Mouse (Mus musculus) c-Kit-positive CD71-negative TER-119-negative erythroid progenitor cells, embryonic 14.5 days (primary cell): ENCODE measurements around the gene Ptpru.
A peak's percentile ranks its signal among the peaks of the same experiment; 100 is the strongest.

ENCODE experiments used
- DNase-seq: peaks from one replicate; pipeline ENCODE4 v3.0.0-alpha.2; 2013; ENCODE audit warnings: low read depth

The Ptpru gene

GRCm38 (mm10) chr4:131781023-131781422, 57.1 kb downstream of the Ptpru start:
- DNase-seq, result no peak

GRCm38 (mm10) chr4:131778616-131779275, 59.3 kb downstream of the Ptpru start:
- no peak for DNase-seq

GRCm38 (mm10) chr4:131771384-131771783, 66.7 kb downstream of the Ptpru start:
- no peak for DNase-seq

- no peak for DNase-seq
These were observed 74.2 kb downstream of the Ptpru start for GRCm38 (mm10) chr4:131763911-131764310.

GRCm38 (mm10) chr4:131763479-131763878, 74.6 kb downstream of the Ptpru start:
- DNase-seq, result peak; percentile 18

GRCm38 (mm10) chr4:131762211-131762784, 75.8 kb downstream of the Ptpru start:
- DNase-seq, result no peak

GRCm38 (mm10) chr4:131752204-131752837, 85.8 kb downstream of the Ptpru start:
- DNase-seq, result no peak

- no peak for DNase-seq
These were observed 86.5 kb downstream of the Ptpru start for GRCm38 (mm10) chr4:131751561-131751960.

GRCm38 (mm10) chr4:131749802-131750201, 88.3 kb downstream of the Ptpru start:
- DNase-seq, result no peak

GRCm38 (mm10) chr4:131744685-131745043, 93.4 kb downstream of the Ptpru start:
- DNase-seq, result no peak

- no peak for DNase-seq
These were observed 94.0 kb downstream of the Ptpru start for GRCm38 (mm10) chr4:131743831-131744684.

- DNase-seq, result no peak
These were observed 95.1 kb downstream of the Ptpru start for GRCm38 (mm10) chr4:131743031-131743430.

- no peak for DNase-seq
These were observed 97.5 kb downstream of the Ptpru start for GRCm38 (mm10) chr4:131740621-131741020.

GRCm38 (mm10) chr4:131728628-131729027, 109.5 kb downstream of the Ptpru start:
- DNase-seq, result no peak

GRCm38 (mm10) chr4:131723415-131724080, 114.5 kb downstream of the Ptpru start:
- peak; percentile 34 for DNase-seq

GRCm38 (mm10) chr4:131722121-131722841, 115.8 kb downstream of the Ptpru start:
- DNase-seq, result no peak

- no peak for DNase-seq
These were observed 118.9 kb downstream of the Ptpru start for GRCm38 (mm10) chr4:131719151-131719550.
